Mouse (Mus musculus): ENCODE measurements around the gene Scai. TPM values are rescaled to one million over a fixed set of nuclear protein-coding genes. Genes with fewer than 3 reads are reported as not detected.
A peak's percentile ranks its signal among the peaks of the same experiment; 100 is the strongest.
"Not testable (repeated sequence)": the region's sequence is repeated elsewhere in the genome, so short reads cannot be mapped to it uniquely, and the experiment has no call there.

The Scai gene
- total RNA-seq (2021): 10 to 100 TPM in 1 of 2 experiments, 1 to 10 TPM in 1; 5.9 to 10.2 TPM
- 0.81 and 2.0 TPM in 2 replicates for polyA plus RNA-seq (2012; rRNA removed)
- long read RNA-seq: 0 reads

DNA sequence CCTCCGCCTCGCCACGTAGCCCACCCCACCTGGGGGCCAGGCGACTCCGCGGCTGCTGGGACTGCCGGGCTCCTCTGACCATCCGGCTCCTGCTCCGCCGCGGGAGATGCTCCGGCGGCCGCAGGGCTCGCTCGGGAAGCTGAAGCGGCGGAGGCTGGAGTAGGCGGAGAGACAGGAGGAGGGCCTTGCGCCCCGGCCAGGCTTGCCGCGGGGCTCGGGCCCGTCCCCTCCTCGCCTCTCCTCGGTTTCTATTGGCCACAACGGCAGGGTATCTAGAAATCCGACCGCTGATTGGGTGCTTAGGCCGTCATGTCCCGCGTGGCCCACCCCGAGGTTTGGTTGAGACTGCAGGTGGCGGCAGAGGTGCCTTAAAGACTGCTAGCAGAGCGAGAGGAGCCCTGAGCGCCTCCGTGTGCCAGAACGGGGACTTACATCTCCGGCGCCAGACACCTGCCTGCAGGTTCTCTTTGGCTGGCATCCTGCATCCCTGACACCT, at the start of gene Scai:
Gene Scai, minus strand, starts transcription at position 174 of the 496 bp plus-strand sequence.
- peak; percentile 98 for DNase-seq

DNA sequence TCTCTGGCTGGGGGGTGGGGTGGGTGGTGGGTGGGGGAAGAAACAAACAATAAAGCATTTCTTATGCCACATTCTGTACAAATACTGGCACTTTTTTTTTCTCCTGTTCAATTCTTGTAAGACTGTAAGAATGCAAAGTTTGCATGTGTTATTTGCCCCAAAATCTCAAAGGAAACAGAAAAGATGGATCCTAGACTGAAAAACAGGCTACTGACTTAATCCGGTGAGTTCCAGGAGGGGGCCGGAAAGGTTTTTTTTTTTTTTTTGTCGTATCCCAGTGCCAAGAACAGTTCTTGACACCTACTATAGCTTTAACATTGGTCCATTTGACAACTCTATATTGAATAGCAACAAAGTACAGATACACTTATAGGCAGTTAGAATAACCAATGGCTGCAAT, 36.2 kb upstream of the Scai start:
- DNase-seq: no peak

DNA sequence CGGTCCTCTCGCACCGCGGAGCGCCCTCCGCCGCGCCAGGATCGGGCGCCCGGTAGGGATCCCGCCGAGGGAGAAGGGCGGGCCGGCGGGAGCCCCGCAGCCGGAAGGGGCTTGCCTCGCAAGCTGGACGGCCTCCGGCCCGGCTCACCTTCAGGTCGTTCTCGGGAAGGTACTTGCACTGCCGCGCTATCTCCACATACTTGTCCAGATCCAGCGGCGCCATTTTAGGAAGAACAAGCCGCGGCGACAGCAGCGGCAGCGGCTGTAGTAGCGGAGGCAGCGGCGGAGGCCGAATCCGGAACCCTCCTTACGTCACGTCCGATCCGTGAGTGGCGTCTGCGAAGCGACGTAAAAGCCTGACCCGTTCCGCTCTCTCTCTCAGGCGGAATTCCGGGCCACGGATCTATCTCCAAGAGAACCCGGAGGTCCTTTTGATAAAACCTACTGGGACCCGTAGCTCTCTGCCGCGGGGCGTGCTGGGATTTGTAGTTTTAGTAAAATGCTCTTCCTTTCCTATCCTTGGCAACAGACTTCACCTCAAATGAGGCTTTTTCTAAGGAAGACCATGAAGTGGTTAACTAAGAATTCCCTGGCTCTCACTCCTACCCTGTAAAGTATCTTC, 35.6 kb upstream of the Scai start, which contains the start of gene Ppp6c:
Gene Ppp6c, minus strand, starts transcription at position 433 of the 622 bp plus-strand sequence.
- DNase-seq: peak; percentile 95

DNA sequence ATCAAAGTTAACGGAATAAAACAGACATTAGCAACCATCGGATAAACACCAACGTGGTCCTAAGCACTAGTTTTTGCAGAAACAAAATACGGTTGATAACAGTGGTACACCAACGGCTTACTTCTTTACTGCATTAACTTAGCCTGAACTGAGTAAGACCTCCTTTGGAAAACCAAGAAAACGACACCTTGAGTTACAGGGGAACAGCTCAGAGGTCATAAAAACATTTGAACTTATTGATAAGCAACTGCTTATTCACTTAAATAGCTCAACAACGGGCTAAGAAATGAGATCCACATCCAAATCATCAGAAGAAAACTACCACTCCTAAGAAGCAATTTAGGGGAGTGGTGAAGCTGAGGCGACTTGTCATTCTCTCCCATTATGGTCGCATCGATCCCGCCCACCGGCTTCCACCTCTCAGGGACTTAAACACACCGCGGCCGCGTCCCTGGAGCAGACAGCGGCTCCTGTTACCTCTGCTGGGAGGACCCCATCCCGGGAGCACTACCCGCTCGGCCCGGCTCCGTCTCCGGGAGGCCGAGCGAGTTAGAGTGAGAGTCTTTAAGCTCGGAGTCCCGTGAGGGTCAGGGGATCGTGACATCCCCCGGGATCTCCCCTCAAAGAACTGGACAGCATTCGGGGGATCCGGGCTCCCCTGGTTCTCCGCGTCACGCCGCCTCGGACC, 34.9 kb upstream of the Scai start:
- not testable (repeated sequence) for DNase-seq

DNA sequence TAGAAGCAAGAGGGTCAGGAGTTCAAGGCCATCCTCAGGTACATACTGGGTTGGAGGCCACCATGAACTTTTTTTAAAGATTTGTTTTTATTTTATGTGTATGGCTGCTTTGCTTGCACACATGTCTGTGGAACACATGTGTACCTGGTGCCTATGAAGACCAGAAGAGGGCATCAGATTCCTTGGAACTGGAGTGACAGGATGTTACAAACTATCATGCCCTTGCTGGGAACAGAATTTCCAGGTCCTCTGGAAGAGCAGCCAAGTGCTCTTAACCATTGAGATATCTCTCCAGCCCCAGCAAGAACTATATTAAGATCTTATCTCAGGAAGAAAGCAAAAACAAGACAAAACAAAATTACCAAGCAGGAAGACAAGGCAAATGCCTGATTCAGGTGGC, 34.1 kb upstream of the Scai start:
- DNase-seq: no peak

DNA sequence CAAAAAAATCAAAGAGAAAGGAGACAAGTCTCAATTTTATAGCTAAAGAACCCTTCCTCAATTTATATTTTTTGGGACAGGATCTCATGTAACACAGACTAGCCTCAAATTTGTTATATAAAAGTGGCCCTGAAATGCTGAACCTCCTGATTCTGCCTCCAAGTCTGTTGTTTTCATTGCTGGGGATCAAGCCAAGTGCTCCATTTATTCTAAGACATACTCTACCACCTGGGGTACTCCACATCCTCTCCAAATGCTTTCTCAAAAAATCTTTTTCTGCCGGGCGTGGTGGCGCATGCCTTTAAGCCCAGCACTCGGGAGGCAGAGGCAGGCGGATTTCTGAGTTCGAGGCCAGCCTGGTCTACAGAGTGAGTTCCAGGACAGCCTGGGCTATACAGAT, 29.5 kb upstream of the Scai start:
- no peak for DNase-seq

DNA sequence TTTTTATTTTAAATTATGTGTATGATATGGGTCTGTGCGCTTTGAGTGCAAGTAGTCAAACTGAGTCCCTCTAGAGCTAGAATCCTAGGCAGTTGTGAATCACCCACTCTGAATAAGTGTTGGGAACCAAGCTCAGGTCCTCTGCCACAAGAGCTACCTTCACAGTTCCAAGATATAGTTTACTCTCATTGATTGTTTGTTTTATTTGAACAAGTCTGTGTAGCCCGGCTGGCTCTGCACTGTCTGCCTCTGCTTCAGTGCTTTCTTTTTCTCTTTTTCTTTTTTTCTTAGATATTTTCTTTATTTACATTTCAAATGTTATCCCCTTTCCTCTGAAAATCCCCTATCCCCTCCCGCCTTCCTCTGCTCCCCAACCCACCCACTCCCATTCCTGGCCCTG, 28.5 kb upstream of the Scai start:
- no peak for DNase-seq

DNA sequence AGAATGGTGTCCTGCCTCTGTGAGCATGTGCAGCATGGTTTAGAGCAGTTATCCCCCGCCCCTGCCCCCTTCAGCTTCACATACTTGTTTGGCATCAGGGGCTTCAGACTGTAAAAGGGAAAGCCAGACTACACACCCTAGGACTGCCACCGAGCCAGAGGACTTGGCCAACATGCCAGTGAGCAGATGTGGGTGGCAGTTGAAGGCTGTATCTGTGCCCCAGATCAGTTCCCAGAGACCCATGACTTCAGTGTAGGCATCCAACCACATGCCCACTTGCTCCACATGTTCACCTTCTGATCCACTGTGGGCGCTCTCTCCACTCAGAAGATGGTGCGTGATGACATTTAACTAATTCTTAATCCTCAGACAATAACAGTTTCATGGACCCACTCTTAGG, 26.6 kb upstream of the Scai start:
- DNase-seq: no peak

DNA sequence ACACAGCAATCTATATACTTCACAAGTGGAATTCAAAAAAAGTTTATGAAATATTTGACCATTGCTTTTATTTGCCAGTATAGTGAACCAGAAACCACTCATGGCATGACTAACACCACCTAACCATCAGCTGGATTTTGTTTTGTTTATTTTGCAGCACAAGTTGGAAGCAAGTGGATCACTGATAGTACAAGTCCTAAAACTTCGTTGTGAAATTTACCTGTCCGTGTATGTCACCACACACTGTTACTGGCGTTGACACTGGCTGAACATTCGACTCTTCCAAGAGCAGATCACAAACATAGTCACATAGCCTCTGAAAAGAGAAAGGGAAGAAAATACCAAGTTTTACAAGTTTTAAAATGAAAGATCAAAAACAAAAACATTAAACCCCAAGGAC, 20.2 kb upstream of the Scai start:
- no peak for DNase-seq

DNA sequence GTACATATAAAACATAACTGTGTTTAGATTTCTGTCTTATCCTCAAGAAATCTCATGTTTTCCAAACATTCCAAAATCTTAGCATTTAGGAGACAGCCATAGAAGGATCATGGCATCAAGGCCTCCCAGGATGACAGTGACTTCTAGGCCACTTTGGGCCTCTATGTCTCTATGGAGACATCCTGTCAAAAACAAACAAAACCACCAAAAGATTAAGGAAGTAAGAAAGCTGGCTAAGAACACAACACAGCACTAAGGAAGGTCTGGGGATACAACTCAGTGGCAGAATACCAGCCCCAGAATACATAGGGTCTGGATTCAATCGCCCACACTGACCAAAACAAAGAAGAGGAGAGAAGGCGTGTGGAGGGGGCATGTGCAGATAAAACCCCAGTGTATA, 12.8 kb upstream of the Scai start:
- DNase-seq: no peak

DNA sequence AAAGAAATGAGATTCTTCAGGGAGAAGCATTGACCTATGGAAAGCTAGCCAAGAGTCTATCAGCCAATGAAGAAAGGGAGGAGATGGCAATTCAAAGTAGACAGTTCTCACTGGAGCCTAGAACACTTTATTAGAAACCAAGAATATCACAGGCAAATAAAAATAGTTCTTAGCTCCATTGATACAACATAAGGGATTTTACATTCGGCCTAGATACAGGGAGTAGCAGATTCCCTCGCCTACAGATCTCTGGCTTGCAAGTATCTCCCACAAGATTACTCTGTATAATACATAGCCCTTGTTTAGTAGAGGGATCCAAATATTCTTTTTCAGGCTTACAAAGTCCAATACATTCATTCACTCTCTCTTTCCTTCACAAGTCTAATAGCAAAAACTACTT, 4.3 kb upstream of the Scai start:
- DNase-seq: no peak

DNA sequence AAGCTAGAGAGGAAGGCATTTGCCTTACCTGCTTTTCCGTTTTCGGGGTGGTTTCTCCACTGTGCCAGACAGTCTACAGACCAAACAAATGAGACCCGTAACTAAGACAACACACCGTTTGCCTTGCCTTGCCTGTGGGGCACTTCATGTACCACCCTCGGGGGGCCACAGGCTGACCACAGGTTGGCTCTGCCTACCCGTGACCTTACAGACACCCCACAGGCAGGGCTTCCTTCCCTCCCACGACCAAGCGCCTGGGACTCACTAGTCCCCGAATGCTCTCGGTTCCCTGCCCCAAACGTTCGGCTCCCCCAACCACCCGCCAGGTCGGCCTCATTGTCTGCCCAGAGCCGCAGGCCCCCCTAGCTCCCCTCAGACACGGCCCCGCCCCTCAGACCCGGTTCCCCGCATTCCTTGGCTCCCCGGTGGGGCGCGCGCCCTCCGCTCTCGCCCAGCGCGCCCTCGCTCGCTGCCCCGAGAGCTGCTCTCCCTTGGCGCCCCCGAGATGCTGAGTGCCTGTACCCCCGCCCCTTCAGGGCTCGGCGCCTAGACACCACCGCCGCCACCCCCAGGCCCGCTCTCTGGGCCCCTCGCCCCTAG, 473 bp downstream of the Scai start:
- no peak for DNase-seq

DNA sequence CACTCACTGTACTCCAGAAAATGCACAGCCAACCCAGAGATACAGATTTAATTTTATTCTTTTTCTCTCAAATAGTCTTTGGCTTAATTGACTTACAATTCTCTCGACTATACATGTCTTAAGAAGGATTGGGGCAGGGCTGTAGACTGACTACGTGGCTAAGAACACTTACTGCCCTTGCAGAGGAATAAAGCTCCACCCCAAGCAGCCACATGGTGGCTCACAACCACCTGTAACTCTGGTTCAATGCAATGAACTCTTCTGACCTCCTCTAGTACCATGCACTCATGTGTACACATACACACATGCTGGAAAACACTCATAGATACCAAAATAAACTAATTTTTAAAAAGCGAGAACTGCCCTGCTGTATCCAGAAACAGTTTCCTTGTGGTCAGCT, 4.6 kb downstream of the Scai start:
- DNase-seq: no peak

DNA sequence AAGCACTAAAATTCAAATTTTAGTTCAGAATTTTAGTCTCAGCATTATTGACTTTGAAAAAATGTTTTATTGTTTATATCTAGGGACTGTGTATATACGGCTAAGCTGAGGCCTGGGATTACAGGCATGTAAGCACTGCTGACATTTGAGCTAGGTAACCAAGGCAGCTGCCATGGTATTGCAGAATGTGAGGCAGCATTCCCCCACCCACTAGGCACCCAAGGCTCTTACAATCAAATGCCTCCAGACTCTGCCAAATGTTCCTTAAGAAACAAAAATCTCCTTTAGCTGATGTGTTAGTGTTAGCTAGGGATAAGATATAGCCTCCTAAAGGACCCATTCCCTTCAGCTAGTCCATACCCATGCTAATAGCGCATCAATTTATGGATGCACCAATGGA, 6.9 kb downstream of the Scai start:
- no peak for DNase-seq

DNA sequence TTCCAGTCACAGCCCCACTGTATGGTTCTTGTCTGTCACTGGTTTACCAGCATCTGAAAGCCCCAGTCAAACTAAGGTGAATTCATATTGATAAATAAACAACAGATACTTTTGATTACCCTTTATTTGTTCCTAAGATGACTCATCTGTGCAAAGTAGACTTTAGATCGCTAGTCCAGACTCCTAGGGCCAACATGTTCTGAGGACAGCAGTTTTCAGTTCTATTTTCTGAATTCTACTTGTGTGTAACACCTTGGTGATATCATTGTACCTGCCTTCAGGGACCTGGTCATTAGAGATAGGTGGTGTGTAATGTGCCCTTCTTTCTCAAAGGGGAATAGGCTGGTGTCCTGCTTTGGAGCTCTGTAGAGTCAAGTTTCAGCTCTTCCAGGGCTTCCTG, 29.5 kb downstream of the Scai start:
- DNase-seq: no peak

DNA sequence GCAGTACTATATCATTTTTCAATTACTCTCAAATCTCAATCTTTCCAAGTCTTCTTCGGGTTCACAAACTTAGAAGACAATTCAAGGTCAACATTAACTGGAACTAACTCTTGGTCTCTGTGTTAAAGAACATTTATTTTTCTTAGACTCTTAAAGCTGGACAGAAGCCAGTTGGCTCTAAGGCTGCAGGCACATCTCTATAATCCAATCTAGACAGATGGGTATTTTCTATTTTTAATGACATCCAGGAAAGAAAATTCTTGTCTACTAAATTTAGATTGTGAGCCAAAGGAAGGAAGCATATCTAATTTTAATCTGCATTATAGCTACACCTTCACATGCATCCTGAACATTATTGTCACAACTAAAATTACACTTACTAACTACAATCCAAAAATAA, 32.6 kb downstream of the Scai start:
- no peak for DNase-seq

DNA sequence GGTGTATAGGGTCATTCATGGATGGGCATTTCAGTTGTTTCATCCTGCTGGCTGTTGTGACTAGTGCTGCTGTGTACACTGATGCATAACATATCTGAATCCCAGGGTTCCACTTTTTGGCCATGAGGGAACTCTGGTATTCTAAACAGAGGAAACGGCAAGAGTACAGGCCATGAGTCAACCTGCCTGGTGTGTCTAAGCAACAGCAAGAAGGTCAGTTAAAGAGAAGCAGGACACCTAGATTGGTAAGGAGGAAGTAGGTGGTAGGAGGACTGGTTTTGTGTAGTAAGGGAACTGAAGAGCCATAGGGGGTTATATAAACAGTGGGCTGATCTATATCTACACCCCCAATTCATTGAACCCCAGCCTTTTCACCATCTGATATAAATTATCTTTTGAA, 33.7 kb downstream of the Scai start:
- DNase-seq: no peak

DNA sequence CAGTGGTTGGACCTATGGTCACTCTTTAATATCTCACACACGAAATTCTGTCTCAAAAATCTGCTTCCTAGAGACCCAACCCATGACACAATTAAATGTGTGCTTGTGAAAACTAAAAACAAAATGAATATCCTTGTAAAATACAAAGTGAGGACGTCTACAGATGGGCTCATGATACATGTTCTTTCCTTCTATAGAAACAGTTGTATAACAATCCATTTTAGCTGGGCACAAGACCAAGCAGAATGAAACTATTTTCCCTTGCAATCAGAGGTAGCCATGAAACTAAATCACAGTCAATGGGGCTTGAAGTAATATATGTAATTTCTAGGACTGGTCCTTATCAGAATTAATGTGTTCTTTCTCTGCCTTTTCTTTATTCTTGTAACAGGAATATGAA, 39.6 kb downstream of the Scai start:
- DNase-seq: no peak

DNA sequence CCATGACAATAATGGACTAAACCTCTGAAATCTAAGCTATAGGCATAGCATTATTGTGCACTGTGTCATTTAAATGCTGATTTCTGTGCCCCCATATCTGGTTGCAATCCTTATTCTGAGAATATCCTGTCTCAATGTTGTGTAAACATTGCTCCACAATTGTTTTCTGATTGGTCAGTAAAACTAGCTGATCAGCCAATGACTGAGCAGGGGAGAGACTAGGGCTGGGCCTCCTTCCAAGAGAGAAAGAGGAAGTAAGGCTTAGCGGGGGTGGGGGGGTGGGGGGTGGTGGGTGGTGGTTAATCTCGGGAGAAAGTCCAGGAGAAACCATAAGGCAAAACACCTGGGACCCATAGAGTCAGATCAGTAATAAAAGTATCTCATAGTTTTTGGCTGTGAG, 42.5 kb downstream of the Scai start:
- DNase-seq: no peak

DNA sequence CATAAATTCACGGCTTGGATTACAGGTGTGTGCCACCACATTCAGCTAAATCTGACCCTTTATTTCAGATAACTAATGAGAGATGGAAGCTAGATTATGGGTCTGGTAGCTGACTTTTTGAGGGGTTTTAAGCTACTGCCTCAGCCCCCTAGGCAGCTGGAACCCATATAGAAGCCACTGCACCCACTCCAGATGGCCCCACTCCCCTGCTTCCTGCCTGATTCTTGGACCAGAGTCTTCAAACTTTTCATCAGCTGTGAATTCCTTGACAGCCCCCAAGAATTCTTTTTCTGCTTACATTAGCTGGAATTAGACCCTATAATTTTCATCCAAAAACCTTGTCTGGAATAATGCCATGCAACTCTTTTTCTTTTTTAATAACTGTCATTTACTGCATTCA, 44.1 kb downstream of the Scai start:
- DNase-seq: no peak

DNA sequence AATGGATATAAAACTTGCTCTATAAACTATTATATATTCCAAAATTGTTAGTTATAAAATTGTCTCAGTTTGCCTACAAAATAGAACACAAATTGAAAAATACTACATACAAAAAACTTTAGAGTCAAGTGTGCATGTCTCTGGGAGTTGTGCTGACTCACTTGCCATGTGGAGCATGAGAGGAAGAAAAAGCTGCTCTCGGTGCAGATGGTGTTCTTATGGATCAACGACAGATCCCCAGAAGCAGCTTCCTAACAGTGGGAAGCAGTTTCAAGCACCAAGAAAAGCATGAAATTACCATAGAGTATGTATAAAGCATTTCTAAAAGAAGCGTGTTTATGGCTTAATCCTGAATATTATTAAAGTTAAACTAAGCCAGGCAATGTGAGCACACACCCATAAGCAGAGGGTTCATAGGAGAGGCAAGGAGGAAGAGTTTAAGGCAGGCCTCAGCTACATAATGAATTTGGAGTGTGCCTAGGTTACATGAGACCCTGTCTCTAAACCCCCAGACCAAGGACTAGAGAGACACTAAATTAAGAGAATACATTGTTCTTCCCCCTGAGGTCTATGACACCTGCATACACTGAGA, 48.1 kb downstream of the Scai start:
- DNase-seq: no peak

DNA sequence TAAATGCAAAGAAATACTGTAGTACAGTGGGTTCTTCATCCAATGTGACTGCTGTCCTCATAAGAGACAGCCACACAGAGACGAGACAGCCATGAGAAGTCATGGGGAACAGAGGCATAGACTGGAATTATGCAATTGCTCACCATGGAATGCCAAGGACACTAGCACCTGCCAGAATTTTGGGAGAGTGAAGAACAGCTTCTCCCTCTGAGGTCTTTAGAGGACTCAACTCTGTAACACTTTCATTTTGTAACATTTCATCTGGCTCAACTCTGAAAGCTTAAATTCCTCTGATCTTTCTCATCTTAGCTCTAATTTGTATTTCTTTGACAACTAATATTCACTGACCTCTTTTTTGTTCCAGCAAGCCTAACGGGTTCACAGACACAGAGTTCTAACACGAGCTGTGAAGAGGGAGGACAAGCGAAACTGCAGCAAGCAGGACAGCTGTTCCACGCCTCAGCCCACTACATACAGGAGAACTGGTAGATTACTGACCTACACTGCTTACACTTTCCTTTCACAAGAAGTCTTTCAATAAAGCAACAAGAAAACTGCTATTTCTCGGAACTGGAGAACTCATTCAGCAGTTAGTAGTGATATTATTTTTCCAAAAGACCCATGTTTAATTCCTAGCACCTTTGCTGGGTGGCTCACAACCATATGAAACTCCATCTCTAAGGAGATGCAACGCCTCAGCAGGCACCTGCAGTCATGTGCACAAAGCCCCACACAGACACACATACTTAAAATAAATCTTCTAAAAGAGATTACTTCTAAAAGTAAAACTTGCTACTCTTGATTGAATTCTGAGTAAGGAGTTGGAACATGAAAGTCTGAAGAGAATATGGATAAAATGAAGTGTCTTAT, 49.7 kb downstream of the Scai start:
- peak; percentile 67 for DNase-seq

Measured in adrenal gland, adult 2 months (tissue).